Mouse (Mus musculus): Measurements from ENCODE around the gene Cbwd1. TPM values are rescaled to one million over a fixed set of nuclear protein-coding genes. Genes with fewer than 3 reads are reported as not detected.

Cbwd1 gene
- polyA plus RNA-seq, 1 experiment from 2014 or later: 18.5 TPM

- Histone ChIP-seq H3K27me3 (ENCODE audit: insufficient read depth, poor library complexity, severe bottlenecking) (no peaks in the 10 kb centered on the region), H3K36me3 (no peaks in the 10 kb centered on the region), H3K4me1 (replicated peaks) (peaks cover 6% of the 10 kb centered on the region; the same call in 1 of the 2 replicates), H3K27ac (no peak overlapping the region), H3K9me3 (no peaks in the 10 kb centered on the region), H3K4me3 (no peak overlapping the region)
- 78% methylated on average over 7 of the region's 7 CpGs for WGBS
- DNase-seq (ENCODE audit: low spot score): no peak
These were observed 28.9 kb upstream of the Cbwd1 start for GRCm38 (mm10) chr19:24990138-24990822.

DNA sequence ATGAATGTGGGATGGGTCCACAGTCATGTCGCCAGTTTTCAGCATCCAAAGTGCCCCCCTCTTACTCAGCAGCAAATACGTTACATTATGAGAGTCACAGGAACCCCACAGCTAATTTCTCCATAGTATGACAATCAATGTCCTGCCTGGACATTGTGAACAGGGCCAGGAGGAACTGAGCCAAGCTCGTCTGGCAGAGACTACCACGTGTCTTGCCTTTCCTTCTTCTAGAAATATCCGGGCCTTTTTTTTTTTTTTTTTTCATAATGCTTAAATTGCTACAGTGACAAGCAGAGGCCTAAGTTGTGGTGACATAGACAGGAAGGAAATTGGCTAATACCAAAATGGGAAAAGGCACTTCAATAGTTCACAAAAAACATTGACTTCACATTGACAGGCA is 27.4 kb upstream of the Cbwd1 start:
- Histone ChIP-seq H3K36me3 (no peaks in the 10 kb centered on the region), H3K27ac (no peak overlapping the region), H3K4me1 (replicated peaks) (0 out of 2 replicates have a peak, but pooled peaks cover 2% of the 10 kb centered on the region), H3K4me3 (no peak overlapping the region), H3K9me3 (no peaks in the 10 kb centered on the region), H3K27me3 (ENCODE audit: insufficient read depth, poor library complexity, severe bottlenecking) (no peaks in the 10 kb centered on the region)
- no peak for DNase-seq (ENCODE audit: low spot score)
- 85% methylated on average over 5 of the region's 5 CpGs for WGBS

DNA sequence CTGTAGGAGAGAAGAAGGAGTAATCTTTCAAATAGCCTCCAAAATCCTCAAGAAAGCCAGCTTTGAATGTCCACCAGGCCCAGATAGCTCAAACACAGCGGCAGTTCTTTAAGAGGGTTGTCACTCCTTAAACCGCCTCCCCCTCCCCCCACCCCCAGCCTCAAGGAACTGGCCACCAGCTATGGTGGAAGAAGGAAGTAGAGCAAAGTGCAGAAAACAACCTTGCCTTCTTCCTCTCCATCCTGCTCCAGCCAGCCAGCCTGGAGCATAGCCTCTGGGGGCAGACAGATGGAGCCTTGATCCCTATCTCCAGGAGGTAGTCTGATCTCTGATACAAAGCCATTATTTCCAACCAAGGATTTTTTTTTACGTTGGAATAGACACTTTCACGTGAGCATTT is 25.9 kb upstream of the Cbwd1 start:
- H3K27me3 ChIP-seq (ENCODE audit: insufficient read depth, poor library complexity, severe bottlenecking): no peaks in the 10 kb centered on the region
- no peaks in the 10 kb centered on the region for H3K4me1 ChIP-seq (replicated peaks)
- H3K27ac ChIP-seq: no peak overlapping the region
- no peaks in the 10 kb centered on the region for H3K9me3 ChIP-seq
- H3K36me3 ChIP-seq: no peaks in the 10 kb centered on the region
- H3K4me3 ChIP-seq: no peak overlapping the region
- 84% methylated on average over 4 of the region's 4 CpGs for WGBS
- no peak for DNase-seq (ENCODE audit: low spot score)

DNA sequence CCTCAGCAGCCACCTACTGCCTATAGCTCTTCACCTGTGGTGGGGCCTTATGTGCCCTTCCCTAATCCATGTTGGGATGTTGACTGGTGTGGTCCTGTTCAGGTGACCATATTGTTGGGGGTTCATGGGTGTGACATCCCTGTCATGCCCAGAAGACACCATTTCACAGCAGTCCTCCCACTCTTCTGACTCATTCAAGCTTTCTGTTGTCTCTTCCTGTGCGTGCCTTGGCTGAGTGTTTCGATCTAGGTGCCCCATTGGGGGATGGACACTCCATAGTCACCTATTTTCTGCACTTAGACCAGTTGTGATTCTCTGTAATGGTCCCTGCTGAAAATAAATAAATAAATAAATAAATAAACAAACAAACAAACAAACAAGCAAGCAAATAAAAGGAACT is 23.6 kb upstream of the Cbwd1 start:
- no peaks in the 10 kb centered on the region for H3K27me3 ChIP-seq (ENCODE audit: insufficient read depth, poor library complexity, severe bottlenecking)
- H3K4me1 ChIP-seq (replicated peaks): 0 out of 2 replicates have a peak, but pooled peaks cover 8% of the 10 kb centered on the region
- no peak for DNase-seq (ENCODE audit: low spot score)
- H3K4me3 ChIP-seq: no peak overlapping the region
- H3K9me3 ChIP-seq: no peaks in the 10 kb centered on the region
- 92% methylated on average over 2 of the region's 2 CpGs for WGBS
- H3K36me3 ChIP-seq: no peaks in the 10 kb centered on the region
- no peak overlapping the region for H3K27ac ChIP-seq

- no peak for DNase-seq (ENCODE audit: low spot score)
- WGBS: 78% methylated on average over 7 of the region's 7 CpGs
- Histone ChIP-seq H3K4me1 (replicated peaks) (0 out of 2 replicates have a peak, but pooled peaks cover 8% of the 10 kb centered on the region), H3K27ac (no peak overlapping the region), H3K27me3 (ENCODE audit: insufficient read depth, poor library complexity, severe bottlenecking) (no peaks in the 10 kb centered on the region), H3K4me3 (no peak overlapping the region), H3K9me3 (no peaks in the 10 kb centered on the region), H3K36me3 (no peaks in the 10 kb centered on the region)
These were observed 22.6 kb upstream of the Cbwd1 start for GRCm38 (mm10) chr19:24983857-24984498.

- Histone ChIP-seq H3K27me3 (ENCODE audit: insufficient read depth, poor library complexity, severe bottlenecking) (no peaks in the 10 kb centered on the region), H3K4me1 (replicated peaks) (0 out of 2 replicates have a peak, but pooled peaks cover 8% of the 10 kb centered on the region), H3K4me3 (no peak overlapping the region), H3K27ac (no peak overlapping the region), H3K9me3 (no peaks in the 10 kb centered on the region), H3K36me3 (no peaks in the 10 kb centered on the region)
- DNase-seq (ENCODE audit: low spot score): no peak
- 85% methylated on average over 4 of the region's 4 CpGs for WGBS
These were observed 21.6 kb upstream of the Cbwd1 start for GRCm38 (mm10) chr19:24983050-24983449.

DNA sequence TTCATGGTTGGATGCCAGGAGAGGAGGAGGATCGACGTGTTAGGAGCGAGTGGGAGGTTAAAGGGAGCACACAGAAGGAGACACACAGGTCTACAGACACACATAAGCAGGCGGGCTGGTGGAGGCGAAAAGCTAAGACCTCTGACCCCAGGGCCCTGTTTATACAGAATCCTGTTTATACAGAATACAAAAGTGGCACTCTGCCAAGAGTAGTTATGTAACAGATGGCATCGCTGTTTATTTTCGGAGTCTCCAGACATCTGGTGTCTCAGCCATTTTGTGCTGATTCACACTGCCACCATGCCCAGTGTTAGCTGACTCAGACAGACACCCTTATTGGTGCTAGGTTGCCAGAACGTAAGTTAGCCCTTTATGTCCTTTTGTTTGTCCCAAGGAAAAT is 19.9 kb upstream of the Cbwd1 start:
- H3K27me3 ChIP-seq (ENCODE audit: insufficient read depth, poor library complexity, severe bottlenecking): no peaks in the 10 kb centered on the region

DNA sequence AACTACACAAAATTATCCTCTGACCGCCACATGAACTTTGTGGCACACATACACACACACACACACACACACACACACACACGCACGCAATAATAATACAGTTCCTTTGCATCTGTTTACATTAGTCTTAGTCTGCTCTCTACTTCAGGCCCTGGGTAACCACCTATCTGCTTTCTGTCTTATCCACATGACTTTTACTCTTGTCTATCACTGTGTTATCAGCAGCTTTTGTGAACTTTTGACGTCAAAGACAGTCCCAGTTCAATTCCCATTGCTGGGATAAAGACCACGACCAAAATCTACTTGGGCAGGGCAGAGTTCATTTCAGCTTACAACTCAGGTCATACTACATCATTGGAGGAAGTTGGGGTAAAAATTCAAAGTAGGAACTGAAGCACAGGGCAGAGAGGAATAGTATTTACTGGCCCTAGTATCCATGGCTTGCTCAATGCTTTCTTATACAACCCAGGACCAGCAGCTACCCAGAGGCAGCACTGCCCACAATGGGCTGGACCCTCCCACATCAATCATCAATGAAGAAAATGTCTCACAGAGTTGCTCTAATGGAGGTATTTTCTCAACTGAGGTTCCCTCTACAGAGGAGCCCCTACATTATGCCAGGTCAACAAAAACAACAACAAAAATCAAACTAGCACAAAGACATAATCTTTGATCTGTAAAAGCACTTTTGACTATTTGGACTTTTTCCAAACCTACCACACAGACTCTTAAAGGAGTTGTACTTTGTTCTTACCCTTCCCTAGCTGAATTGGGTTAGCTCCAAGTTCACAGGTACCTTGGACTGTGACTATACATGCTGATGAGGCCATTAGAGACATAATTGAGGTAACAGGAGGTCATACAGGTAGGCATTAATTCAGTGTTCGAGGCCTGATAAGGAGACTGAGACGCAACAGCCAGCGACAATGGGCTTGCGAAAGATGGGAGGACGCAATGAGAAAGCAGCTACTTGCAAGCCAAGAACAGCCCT is 17.7 kb upstream of the Cbwd1 start:
- H3K36me3 ChIP-seq: no peaks in the 10 kb centered on the region
- 0 out of 2 replicates have a peak, but pooled peaks cover 8% of the 10 kb centered on the region for H3K4me1 ChIP-seq (replicated peaks)
- DNase-seq (ENCODE audit: low spot score): no peak
- 91% methylated on average over 10 of the region's 10 CpGs for WGBS
- H3K9me3 ChIP-seq: no peaks in the 10 kb centered on the region
- H3K4me3 ChIP-seq: no peak overlapping the region
- no peaks in the 10 kb centered on the region for H3K27me3 ChIP-seq (ENCODE audit: insufficient read depth, poor library complexity, severe bottlenecking)
- H3K27ac ChIP-seq: no peak overlapping the region

More for the DNA sequence above, 19.9 kb upstream of the Cbwd1 start:
- no peak for DNase-seq (ENCODE audit: low spot score)
- 71% methylated on average over 8 of the region's 8 CpGs for WGBS
- H3K4me3 ChIP-seq: no peak overlapping the region
- 0 out of 2 replicates have a peak, but pooled peaks cover 8% of the 10 kb centered on the region for H3K4me1 ChIP-seq (replicated peaks)
- H3K27ac ChIP-seq: no peak overlapping the region
- no peaks in the 10 kb centered on the region for H3K36me3 ChIP-seq
- no peaks in the 10 kb centered on the region for H3K9me3 ChIP-seq

- no peak overlapping the region for H3K27ac ChIP-seq
- no peaks in the 10 kb centered on the region for H3K9me3 ChIP-seq
- no peaks in the 10 kb centered on the region for H3K36me3 ChIP-seq
- H3K4me3 ChIP-seq: no peak overlapping the region
- 78% methylated on average over 11 of the region's 11 CpGs for WGBS
- DNase-seq (ENCODE audit: low spot score): no peak
- no peaks in the 10 kb centered on the region for H3K27me3 ChIP-seq (ENCODE audit: insufficient read depth, poor library complexity, severe bottlenecking)
- H3K4me1 ChIP-seq (replicated peaks): 0 out of 2 replicates have a peak, but pooled peaks cover 8% of the 10 kb centered on the region
These were observed 16.6 kb upstream of the Cbwd1 start for GRCm38 (mm10) chr19:24977991-24978390.

DNA sequence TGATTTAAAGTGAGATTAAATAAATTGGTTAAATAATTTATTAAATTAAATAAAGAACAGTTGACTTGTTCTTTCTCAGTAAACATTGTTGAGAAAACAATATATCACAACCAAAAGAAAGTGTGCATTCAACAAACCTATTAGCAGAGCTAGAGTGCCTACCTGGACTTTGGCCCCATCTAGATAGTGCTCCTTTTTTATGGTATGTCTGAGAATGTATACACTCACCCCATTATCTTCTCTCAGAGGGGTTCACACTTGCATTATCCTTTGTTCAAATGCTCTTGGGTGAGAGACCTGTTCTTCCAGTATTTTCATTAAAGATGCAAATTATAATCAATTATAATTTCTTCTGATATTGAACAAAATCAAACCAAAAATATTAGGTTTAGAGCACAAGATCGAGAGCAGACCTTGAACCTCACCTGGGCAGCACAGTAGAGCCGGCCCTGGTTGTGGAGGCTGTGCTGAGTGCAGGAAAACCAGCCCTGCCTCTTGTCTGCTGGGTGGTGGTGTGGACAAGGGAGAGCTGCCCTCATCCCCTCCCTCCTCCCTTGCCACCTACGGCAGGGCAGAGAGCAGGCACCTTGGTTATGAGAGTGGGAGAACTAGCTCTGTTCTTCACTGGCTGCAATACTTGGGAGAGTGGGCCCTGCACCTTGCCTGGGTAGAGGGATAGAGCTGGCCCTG is 11.4 kb upstream of the Cbwd1 start:
- Histone ChIP-seq H3K27me3 (ENCODE audit: insufficient read depth, poor library complexity, severe bottlenecking) (no peaks in the 10 kb centered on the region), H3K4me1 (replicated peaks) (no peaks in the 10 kb centered on the region), H3K4me3 (no peak overlapping the region), H3K36me3 (no peaks in the 10 kb centered on the region), H3K9me3 (no peaks in the 10 kb centered on the region), H3K27ac (no peak overlapping the region)
- no peak for DNase-seq (ENCODE audit: low spot score)
- 81% methylated on average over 3 of the region's 3 CpGs for WGBS

- WGBS: 86% methylated on average over 7 of the region's 7 CpGs
- Histone ChIP-seq H3K36me3 (no peaks in the 10 kb centered on the region), H3K9me3 (no peaks in the 10 kb centered on the region), H3K27me3 (ENCODE audit: insufficient read depth, poor library complexity, severe bottlenecking) (no peaks in the 10 kb centered on the region), H3K4me1 (replicated peaks) (no peaks in the 10 kb centered on the region), H3K27ac (no peak overlapping the region), H3K4me3 (no peak overlapping the region)
- DNase-seq (ENCODE audit: low spot score): no peak
These were observed 9.9 kb upstream of the Cbwd1 start for GRCm38 (mm10) chr19:24971307-24971706.

GRCm38 (mm10) chr19:24966941-24967340 is 5.5 kb upstream of the Cbwd1 start:
- Histone ChIP-seq H3K36me3 (no peaks in the 10 kb centered on the region), H3K9me3 (no peaks in the 10 kb centered on the region), H3K4me3 (no peak overlapping the region), H3K27ac (no peak overlapping the region), H3K4me1 (replicated peaks) (no peaks in the 10 kb centered on the region), H3K27me3 (ENCODE audit: insufficient read depth, poor library complexity, severe bottlenecking) (no peaks in the 10 kb centered on the region)
- DNase-seq (ENCODE audit: low spot score): no peak
- WGBS: 85% methylated on average over 2 of the region's 2 CpGs
